Mouse (Mus musculus) spleen, adult 2 months (tissue): ENCODE measurements around the gene Rabgap1.

Experiments
- CTCF ChIP-seq: fragments of 200-500 bp; IDR thresholded peaks from 2 replicates; pipeline ENCODE4 v1.5.1; 2011; ENCODE audit warnings: mild to moderate bottlenecking, inconsistent platforms; ENCODE audit not compliant: insufficient read depth, insufficient read length, insufficient replicate concordance; ENCODE audit errors: extremely low read depth
- POLR2A ChIP-seq: fragments of 200-500 bp; IDR thresholded peaks from 2 replicates; pipeline ENCODE4 v1.6.1; 2011; ENCODE audit warnings: low read depth, low read length, inconsistent platforms

DNA sequence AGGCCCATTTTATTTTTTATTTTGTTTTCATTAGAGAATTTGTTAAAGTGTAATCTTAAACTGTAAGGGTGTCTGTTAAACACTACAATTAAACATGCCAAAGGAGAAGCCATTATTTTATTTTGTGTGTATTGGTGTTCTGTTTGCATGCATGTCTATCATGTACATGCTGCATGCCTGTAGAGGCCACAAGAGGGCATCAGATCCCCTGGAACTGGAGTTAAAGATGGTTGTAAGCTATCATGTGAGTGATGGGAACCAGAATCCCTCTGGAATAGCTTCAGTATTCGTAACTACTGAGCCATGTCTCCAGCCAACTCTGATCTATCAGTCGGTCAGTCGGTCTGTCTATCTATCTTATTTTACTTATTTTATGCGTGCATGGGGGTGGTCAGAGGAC, 17.6 kb downstream of the Rabgap1 start:
- no peak for TF ChIP-seq POLR2A
- no peak for TF ChIP-seq CTCF
